Mouse (Mus musculus): ENCODE results near the gene B4galnt2.

- TF ChIP-seq CTCF (IDR thresholded peaks at IDR 0.05; ENCODE audit: borderline replicate concordance, insufficient read depth, low read length), result no peak
- TF ChIP-seq POLR2A (IDR thresholded peaks at IDR 0.05; ENCODE audit: low read depth, low read length), result no peak
These were observed 44.5 kb upstream of the B4galnt2 start for GRCm38 (mm10) chr11:95959152-95959551.

All from embryonic fibroblast, embryonic 13.5 days (primary cell).